Mouse (Mus musculus) kidney, postnatal 14 days (tissue): ENCODE measurements at regions not wholly inside any gene's neighbourhood (a gene's known extent, or its start where the extent isn't known, plus 50 kb on each side); places are given as distances from the start of the nearest gene placed in this dataset.

Experiments used
- DNase-seq: peaks from one replicate; pipeline ENCODE4 v3.0.0; 2022; ENCODE audit warnings: mixed read lengths

GRCm38 (mm10) chr1:73533526-73533925 lies 517.8 kb upstream of the Tnp1 start:
- no peak for DNase-seq

- DNase-seq, result no peak
These were observed 516.6 kb upstream of the Tnp1 start for GRCm38 (mm10) chr1:73532316-73532715.

DNA sequence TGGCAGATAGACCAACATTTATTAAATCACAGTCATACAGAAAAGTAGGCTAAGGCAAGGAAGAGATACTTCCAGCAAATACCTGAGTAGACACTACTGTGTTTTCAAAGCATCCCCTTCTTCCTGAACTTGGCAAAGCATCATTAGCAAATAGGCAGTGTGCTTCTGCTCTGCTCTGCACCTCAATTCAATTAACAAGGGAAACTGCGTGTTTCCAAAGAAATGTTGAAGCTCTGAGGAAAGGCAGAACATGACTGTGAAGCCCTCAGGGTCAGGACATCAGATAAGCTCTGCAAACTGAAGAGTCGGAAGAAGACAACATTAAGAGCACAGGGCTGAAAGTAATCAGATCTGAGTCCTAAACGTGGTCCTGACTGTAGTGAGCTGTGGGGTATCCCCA lies 516.1 kb upstream of the Tnp1 start:
- DNase-seq, result no peak

DNA sequence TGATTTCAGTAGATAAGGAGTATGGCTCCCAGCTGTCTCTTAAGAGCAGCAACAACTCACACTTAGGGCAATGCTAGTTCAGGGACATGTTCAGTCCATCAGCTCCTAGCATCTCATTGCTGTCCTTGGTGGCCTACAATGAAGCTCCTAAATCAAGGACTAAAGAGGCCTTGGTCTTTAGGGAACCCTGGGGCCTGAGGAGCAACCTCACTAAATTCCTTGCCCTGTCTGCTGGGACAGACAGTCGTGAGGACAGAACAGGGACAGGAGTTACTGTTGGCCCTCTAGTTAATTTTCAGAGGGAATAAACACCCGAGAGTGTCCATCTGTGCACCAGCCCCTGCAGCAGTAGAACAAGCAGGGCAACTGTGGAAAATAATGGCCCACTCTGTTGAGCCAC lies 514.6 kb upstream of the Tnp1 start:
- no peak for DNase-seq

DNA sequence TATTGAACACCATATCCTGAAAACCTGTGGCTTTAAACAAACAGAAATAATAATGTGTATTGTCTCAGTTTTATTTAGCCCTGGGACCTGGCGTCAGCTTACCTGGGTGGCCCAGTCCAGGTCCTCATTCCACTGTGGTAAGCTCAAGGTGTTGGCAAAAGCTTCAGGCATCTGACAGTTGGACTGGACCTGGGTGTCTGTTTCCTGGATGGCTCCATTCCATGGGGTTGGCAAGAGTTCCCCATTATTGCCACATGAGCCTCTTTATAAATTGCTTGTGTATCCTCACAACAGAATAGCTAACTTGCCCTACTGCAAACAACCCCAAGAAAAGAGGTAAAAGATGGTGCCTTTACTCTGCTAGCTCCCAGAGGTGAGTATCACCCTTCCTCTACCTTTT lies 512.9 kb upstream of the Tnp1 start:
- no peak for DNase-seq

DNA sequence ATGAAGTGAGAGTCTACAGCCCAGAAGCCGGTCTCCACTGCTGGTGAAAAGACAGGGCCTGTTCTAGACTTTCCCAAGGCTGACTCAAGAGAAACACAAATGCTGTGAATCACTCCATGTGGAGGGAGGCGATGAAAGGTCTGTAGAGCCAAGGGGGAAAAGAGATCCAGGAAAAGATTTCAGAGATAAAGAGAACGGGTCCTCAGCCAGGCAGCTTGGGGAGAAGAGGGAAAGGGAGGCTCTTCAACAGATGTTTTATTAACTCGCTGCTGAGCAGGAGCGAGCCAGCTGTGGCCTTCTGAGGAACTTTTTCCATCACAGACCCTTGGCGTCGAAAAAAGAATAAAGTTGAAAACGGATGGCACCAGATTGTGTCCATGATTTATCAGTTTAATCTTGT lies 500.7 kb upstream of the Tnp1 start:
- no peak for DNase-seq

GRCm38 (mm10) chr1:73515781-73516180 lies 500.1 kb upstream of the Tnp1 start:
- no peak for DNase-seq

DNA sequence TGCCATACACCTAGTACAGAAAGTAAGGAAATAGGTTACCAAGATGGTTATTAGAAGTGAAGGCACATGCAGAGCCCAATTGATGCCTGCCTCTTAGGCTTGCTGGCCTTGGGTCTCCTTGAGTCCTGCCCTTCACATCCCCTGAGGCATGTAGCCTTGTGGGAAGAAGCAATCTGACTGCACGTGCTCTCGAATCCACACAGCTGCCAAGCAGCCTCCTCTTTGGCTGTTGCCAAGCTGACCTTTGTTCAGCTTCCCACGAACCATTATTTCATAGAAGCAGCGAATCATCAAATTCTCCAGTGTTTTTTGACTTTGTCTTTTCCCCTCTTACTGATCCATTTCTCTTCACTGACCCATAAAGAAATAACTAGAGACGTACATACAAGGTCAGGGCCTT lies 498.1 kb upstream of the Tnp1 start:
- peak; percentile 46 for DNase-seq

DNA sequence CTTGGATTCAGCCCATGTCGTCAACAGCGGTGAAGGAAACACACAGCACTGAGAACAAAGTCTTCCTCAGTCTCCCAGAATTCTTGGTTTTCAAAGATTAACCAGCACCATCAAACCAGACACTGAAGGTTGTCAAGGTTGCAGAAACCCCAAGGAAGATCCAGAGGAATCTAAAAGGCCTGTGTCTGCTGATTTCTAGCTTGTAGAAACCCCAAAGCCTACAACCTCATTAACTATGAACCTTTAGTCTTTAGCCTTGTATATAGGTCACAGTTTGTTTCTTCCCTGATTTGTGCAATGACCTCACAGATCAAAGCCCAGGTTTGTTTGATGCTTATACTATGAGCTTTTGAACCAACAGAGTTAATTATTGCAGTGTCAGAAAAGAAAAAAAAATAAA lies 497.1 kb upstream of the Tnp1 start:
- DNase-seq, result peak; percentile 16

- peak; percentile 47 for DNase-seq
These were observed 491.5 kb upstream of the Tnp1 start for GRCm38 (mm10) chr1:73507071-73507754.

GRCm38 (mm10) chr1:73503611-73504010 lies 487.9 kb upstream of the Tnp1 start:
- DNase-seq, result no peak

GRCm38 (mm10) chr1:73500671-73501070 lies 485.0 kb upstream of the Tnp1 start:
- DNase-seq, result no peak

DNA sequence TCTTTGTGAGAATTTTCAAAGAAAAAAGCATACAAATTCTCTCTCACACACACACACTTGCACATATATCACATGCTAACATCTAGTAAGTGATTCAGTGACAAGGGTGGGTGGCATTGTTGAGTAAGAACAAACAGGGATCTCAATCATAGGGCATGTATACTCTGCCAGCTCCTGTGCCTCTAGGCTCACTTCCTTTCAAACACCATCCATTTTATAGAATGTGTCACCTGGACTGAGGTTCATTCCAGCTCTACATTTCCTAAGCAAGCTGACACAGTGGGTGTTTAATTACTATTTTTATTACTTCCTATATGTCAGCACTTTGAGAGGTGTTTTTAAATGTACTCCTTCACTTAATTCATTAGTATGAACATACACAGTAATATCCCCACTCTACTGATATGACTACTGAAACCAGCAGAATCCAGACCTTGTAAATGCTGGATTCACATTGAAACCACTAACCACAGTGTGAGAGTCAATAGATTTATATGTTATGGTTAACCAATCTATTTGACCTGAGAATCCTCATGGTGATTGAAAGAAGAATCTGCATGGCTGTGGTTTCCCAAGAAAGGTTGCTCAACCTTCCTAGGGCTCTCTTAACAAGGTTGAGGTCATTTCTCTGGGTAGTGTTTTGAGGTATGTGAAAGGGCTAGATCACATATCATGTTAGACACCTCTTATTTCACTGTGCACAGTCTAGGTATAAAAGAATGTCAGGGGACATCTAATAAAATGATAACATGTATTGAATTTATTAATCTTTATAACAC lies 480.5 kb upstream of the Tnp1 start:
- DNase-seq, result no peak

- DNase-seq, result no peak
These were observed 466.2 kb upstream of the Tnp1 start for GRCm38 (mm10) chr1:73481956-73482355.

- peak; percentile 23 for DNase-seq
These were observed 463.7 kb upstream of the Tnp1 start for GRCm38 (mm10) chr1:73479349-73479920.

- no peak for DNase-seq
These were observed 444.9 kb upstream of the Tnp1 start for GRCm38 (mm10) chr1:73460598-73460997.

- DNase-seq, result no peak
These were observed 444.2 kb upstream of the Tnp1 start for GRCm38 (mm10) chr1:73459754-73460534.

DNA sequence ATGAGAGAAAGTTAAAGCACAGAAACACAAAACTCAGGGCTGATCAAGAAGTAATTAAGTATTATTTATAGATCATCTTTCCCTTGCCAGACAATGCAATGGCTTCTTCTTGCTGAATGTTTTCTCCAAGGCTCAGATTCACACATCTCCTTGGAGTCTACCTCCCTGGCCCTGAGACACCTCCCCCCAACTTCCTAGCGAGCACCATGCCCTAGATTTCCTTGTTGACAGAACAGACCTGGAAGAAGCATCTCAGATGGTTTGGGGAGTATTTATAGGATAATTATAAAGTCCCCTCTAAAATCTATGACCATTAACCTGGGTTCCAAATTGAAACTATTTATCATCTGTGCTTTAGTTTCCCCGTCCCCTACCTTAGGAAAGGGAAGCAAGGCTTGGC lies 441.6 kb upstream of the Tnp1 start:
- no peak for DNase-seq

DNA sequence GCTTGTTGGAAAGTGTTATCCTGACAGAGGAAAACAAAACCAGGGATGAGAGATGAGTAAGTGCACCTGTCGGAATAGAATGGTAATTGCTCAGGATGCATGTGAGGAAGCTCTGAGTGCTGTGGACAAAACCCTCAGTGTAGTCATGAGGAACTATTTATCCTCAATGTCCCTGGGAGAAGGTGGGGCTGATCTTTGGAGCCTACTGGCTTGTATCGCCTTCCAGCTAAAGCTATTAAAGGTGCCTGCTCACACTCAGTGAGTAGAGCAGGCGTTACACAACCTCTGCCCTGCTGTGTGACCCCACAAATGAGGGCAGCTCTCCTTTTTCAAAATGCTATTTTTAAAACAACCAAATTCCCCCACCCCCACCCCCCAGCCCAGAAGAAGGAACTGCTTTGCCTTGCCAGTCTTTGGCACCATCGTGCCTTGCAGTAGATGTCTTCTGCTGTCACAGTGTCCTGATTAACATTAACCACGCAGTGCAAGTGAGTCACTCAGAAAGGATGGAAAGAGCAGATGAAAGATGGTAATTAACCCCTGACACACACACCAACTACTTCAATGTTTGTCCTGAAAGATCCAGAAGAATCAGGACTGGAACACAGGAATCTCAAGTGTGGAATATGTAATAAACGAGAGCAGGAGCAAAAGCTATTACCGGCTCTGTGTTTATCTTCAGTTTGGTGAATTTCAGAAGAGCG lies 440.8 kb upstream of the Tnp1 start:
- no peak for DNase-seq

DNA sequence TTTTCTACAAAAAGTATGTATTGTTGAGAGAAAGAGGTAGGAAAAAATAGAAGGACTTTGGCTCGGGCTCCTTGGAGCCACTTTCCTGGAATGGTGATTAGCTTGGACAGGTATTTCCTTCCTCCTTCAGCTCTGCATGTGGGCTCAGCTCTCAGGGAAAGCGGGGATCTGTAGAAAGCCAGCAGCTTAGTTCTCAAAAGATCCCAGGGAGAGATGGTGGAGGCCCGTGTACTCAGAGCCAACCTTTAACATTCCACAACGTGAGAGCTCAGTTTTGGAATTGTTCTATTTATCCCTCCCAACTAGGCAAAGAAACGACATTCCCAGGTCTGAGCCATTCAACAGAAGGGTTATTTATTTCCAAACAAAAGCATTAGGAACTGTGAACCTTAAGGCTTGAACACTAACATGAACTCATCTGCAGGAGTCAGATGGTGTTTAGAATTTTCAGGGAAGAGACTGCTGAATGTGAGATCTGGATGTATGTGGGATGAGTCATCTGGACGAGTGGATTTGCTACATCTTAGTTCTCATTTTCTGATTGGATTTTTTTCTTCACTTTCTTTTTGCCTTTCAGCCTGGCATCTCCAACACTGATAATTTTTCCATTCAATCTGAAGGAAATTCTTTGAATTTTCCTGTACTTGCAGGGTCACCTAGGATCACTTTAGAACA lies 428.6 kb upstream of the Tnp1 start:
- DNase-seq, result peak; percentile 4

DNA sequence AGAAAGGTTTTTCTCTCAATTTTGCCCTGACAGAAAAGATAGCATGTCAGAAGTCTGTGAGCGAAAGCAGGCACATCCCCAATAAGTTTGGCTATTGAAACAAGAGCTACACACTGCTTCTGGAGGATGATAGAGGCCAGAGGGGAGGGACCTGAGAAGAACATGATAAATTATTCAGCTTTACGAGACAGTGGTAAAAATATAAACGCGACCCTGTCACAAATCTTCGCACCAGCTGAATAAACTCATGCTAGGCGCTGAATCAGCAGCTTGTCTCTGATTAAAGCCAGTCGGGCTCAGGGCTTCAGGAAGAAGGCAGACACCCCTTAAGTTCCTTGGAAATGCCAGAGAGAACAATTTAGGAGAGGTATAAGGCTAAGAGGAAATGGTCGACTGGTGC lies 422.7 kb upstream of the Tnp1 start:
- peak; percentile 35 for DNase-seq

DNA sequence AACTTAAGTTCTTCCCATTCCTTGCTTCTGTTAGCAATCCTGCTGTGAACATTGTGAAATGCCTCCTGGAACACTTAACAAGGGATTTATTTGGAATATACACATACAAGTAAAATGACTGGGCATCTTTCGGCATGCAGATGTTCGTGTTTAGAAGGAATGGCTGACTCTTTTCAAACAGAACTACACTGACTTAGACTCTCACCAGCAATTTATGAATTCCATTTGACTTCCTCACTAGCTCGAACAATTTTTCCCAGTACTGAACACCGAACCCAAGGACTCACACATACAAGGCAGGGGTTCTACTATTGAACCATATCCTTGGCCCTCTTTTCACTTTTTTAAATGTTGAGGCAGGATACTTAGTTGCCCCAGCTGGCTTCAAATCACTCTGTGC lies 412.4 kb upstream of the Tnp1 start:
- no peak for DNase-seq
